Mouse (Mus musculus): ENCODE data around the gene Gm13694.

Gene Gm13694

GRCm38 (mm10) chr2:84025217-84025616, 46.5 kb downstream of the Gm13694 start:
- DNase-seq (ENCODE audit: low read depth, low spot score) = no peak

All from retina, postnatal 7 days (tissue).